Mouse (Mus musculus) right cerebral cortex, postnatal 10 days (tissue): ENCODE measurements around the gene Arhgap9.

Experiments used
- DNase-seq, 2 experiments: peaks; one replicate each; pipeline ENCODE4 v3.0.0; 2021; ENCODE audit warnings: low spot score in 2 of 2

Gene Arhgap9

DNA sequence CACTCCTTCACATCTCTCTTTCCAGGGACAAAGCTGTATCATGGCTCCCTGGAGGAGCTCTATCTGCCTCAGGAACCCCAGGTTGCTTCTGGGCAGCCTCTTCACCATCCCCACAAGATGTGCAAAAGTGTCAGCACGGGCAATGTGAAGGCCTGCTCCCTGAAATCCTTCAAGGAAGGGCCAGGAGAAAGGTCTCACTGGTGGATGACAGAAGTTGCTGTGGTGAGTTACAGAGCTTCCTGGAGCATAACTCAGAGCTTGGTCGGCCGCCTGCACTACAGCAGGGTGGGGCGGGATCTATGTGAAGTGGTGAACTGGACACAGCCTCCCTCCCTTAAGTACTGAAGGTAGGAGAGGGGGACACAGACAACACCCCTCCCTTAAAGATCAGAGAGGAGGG, 905 bp downstream of the Arhgap9 start:
- DNase-seq, result no peak

DNA sequence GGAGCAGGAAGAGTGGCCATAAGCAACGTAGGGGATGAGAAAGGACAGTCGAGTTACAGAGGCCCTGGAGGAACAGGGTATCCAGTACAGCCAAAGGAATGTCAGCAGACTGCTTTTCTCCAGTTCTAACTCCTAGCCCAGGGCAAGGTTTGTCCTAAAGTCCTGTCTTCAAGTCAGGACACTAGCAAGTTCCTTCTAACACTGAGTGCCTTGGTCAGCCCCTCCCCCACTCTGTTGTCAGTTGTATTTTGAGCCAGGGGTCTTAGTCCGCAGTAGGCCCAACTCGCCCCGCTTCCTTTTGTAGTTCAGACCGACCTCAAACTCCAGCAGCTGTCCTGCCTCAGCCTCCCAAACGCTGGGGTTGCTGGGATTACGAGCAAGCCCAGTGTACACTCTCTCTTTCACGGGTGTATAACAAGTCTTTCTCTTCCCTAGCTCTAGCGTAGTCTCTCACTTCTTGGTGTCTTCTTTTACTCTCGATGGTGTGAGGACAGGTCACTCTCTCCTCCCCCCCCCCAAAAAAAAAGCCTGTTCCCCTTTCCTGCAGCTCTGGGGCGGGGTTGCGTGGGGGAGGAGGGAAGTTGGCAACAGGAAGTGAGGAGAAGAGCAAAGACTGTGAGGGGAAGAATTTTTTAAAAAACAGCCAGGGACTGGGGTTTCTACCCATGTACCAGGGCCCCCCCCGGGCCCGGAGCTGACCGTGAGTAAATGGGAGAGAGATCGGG, 1.5 kb downstream of the Arhgap9 start:
- DNase-seq, result no peak

DNA sequence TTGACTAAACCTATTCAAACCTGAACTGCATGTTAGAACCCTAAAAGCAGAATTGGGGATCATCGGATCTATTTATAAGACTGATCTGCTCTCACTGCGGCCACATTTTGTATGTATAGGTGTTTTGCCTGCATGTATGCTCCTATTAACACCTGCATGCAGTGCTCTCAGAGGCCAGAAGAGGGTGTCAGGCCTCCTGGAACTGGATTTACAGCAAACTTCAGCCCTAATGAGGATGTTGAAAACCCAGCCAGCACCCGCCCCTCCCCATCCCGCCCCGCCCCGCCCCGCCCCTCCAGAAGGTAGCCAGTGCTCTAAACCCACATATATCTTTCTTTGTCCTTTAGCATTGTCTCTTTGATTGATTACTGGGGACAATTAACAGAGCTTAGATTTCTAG, 2.7 kb downstream of the Arhgap9 start:
- DNase-seq, result peak in 1 of 2 experiments; percentile 53

DNA sequence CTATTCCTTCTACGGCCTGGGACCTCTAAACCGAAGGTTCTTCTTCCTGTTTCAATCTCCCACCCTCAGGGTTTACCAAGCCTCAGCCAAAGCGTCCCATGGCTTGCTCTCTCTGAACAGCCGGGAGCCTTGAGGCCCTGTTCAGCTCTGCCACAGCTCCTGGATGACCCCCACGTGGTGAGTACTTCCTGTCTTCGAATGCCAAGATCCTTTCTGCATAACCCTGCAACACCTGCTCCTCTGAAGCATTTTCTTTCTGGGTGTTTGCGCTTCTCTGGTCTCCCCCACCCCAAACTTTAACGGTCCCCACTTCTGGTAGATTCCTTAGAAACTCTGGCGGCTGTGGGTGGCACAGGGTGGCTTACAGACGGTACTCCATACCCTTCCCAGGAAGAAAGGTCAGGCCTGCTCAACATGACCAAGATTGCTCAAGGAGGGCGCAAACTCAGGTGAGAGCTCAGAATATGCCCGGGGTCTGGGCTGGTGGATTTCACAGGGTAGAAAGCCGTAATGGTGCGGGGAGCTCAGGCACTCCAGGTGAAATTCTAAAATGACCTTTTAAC, 3.8 kb downstream of the Arhgap9 start:
- DNase-seq, result no peak

DNA sequence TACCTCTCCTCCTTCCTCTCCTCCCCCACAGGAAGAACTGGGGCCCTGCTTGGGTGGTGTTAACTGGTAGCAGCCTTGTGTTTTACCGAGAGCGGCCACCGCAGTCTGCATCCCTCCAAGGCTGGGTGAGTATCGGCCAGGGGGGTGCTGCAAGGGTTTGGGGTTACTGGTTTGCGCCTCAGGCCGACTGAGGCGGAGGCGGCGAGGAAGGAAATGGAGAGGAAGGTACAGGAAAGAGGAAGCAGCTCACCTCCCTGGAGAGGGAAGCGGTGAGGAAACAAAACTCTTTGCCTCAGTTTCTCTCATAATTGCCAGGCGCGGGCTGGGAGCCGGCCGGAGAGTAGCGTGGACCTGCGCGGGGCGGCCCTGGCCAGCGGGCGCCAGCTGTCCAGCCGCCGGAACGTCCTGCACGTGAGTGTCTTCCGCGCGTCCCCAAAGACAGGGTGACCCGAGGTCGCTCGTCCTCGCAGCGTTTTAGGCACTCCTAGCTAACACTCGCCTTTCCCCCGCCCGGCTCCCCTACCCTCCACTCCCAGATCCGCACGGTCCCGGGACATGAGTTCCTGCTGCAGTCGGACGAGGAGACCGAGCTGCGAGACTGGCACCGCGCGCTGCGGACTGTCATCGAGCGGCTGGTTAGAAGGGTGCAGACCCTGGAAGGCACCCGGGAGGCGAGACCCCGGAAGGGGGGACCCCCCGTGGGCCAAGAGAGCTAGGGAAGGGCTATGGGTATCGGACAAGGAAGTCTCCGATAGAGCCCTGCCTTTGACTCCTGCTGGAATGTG, 4.4 kb downstream of the Arhgap9 start:
- DNase-seq, result peak in 1 of 2 experiments; percentile 24

DNA sequence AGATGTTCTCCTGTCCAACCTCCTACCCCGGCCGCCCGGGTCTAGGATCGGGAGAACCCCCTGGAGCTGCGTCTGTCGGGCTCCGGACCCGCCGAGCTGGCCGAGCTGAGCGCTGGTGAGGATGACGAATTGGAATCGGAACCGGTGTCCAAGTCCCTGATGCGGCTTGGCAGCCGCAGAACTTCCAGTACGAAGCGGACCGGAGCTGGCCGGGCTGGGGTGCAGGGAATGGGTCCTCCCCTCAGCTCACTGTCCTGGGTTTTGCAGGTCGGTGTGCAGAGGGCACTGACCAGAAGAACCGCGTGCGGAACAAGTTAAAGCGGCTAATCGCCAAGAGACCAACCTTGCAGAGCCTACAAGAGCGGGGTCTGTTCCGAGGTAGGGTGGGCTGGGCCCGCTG, 5.1 kb downstream of the Arhgap9 start:
- no peak for DNase-seq

DNA sequence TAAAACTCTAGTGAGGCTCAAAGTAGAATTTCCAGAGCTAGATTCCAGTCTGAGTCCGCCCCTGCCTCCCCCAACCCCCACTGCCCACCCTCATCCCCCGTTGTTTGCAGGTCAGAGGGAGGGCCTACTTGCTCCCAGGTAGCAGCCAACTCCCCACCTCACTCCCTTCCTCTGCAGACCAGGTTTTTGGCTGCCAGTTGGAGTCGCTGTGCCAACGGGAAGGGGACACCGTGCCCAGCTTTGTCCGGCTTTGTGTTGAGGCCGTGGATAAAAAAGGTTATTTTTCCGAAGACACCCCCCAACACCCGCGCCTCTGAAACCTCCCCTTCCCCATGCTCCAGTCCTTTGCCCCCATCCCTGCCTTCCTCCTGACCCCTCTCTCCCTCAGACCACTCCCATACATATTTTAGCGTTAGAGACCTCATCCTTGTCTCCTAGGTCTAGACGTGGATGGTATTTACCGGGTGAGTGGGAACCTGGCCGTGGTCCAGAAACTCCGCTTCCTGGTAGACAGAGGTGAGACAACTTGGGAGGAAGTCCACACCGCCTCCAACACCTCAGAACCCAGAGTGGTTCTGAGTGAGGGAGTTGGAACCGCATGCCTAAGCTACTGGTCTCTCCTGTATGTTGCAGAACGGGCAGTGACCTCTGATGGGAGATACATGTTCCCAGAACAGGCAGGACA, 5.8 kb downstream of the Arhgap9 start:
- DNase-seq, result peak in 1 of 2 experiments; percentile 26

DNA sequence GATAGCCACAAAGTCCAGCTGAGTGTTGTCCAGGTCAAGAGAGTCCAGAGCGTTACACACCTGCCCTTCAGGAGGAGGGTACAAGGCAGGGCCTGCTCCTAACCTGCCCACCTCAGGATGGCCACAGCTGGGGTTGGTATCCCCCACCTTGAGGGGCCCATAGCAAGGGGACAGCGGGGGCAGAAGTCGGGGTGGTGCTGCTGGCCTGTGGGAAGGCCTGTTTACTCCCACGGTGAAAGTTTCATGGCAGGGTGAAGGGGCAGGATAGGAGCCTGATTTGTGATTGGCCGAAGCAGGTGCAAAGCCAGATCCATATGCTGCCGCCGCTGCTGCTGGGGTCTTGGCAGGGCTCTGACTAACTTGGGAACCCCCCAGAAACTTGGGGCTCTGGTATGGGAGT, 8.4 kb downstream of the Arhgap9 start:
- no peak for DNase-seq

DNA sequence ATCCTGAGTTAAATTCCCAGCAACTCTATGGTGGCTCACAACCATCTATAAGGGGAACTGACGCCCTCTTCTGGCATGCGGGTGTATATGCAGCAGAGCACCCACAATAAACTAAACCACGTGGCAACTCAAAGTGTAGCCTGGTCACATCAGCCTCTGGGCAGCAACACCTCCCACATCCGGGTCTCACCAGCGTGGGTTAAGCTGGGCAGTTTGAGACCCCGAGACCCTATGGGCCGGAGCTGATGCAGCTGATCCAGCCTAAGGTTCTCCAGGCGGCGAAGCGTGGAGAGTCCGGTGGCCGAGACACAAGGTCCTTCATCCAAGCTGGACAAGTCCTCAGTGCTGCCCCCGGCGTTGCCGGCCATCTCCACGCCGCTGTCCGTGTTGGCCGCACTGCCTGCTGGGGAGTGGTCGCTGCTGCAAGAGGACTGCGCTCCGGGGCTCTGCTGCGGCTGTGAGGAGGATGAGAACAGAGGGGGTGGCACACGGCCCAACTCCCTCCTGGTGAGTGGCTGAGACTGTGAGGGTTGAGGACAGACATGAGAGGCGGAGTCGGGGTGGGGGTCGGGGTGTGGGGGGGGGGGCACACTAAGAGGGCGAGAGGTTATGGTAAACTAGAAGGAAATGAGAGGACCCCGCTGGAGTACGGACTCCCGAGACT, 10.6 kb downstream of the Arhgap9 start:
- DNase-seq, result no peak

DNA sequence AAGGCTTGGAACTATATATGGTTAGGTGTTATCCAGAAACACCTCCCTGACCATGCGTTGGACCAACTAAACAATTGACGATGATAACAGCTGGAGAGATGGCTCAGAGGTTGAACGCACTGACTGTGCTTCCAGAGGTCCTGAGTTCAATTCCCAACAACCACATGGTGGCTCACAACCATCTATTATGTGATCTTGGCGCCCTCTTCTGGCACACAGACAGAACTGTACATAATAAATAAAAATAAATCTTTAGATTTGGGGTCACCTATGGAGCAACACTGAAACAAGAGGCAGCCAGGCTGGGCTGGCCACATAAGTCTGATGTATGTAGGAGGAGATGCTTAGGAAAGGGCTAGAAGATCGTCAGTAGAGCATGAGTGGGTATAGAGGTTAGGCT, 11.4 kb downstream of the Arhgap9 start:
- no peak for DNase-seq

DNA sequence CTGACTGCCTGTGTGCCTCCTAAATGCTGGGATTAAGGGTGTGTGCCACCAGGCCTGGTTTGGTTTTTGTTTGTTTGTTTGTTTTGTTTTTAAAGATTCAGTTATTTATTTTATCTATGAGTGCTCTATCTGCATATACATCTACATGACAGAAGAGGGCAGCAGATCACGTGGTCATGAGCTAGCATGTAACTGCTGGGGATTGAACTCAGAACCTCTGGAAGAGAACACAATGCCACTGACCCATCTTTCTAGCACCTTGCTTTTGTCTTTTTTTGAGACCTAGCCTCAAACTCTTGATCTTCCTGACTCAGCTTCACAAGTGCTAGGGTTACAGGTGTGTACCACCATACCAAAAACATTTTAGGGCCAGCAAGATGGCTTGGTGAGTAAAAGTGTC, 13.5 kb downstream of the Arhgap9 start:
- no peak for DNase-seq

DNA sequence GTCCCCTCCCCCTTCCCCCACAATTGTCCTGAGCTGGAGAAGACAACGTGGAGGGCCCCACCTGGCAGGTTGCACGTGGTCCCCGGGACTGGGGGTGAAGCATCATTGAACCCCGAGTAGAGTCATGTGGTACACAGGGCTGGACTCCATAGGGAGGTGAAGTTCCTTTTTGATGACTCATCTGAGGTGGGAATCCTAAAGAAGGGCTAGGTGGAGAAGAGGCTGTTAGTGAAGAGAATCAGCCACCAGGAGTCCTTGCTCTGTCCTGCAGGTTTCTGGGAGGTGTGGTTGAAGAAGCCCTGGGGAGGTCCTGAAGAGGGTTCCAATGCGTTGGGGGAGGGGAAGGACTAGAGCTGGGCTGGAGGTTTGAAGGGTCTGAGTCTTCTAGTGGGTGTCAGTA, 15.2 kb downstream of the Arhgap9 start:
- DNase-seq, result no peak

DNA sequence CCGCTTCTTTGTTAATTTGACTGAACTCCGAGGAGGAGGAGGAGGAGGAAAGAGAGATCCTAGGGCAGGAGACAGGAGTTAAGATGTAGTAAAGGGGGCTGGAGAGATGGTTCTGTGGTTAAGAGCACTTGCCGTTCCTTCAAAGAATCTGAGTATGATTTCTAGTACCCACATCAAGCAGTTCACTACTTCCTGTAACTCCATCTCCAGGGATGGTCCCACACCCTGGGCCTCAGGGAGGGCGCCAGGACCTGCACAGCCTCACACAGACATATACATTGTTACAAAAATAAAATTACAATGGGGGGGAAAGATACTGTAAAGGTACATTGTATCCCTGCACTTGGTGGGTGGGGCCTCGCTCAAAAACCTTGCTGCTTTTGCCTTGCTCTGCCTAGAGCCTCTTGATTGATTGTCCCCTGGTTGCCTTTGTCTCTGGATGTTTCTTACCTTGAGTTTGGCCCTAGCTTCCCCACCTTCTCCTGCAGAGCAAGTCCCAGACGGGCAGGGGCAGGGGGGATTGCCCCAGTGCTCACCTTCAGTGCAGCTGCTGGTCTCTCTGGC, 15.9 kb downstream of the Arhgap9 start:
- DNase-seq, result no peak

DNA sequence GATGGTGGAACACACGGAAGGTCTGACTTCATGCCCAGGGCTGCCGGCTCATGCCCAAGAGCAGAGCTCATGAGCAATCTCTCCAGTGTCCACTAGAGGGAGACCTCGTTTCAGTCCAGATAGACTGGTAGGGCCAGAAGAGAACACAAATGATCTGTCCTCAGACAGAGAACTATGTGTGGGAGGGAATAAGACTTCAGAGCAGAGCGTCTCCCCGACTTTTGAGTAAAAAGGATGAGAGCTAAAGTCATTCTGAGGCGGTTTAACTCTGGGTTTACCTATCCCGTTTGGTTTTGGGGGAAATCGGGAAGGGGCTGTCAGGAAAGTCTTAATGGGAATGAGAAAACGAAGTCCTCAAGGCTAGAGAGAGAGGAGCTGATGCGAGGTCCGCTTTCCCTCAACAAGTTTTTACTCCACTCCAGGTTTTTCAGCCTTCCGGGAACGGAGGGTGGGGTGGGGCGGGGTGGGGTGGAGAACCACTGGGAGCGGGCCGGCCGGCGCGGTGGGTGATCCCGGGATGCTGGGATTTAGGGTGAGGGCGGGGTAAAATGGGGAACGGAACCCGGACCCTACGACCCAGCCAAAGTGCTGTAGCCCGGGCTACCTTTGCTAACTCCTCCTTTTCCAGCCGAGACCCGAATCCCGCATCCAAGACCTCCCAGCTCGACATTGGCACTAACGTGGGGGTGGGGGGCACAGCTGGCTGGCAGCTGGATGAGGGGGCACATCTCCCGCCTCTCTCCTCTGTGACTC, 17.3 kb downstream of the Arhgap9 start:
- DNase-seq, result peak; percentile 91 to 92

DNA sequence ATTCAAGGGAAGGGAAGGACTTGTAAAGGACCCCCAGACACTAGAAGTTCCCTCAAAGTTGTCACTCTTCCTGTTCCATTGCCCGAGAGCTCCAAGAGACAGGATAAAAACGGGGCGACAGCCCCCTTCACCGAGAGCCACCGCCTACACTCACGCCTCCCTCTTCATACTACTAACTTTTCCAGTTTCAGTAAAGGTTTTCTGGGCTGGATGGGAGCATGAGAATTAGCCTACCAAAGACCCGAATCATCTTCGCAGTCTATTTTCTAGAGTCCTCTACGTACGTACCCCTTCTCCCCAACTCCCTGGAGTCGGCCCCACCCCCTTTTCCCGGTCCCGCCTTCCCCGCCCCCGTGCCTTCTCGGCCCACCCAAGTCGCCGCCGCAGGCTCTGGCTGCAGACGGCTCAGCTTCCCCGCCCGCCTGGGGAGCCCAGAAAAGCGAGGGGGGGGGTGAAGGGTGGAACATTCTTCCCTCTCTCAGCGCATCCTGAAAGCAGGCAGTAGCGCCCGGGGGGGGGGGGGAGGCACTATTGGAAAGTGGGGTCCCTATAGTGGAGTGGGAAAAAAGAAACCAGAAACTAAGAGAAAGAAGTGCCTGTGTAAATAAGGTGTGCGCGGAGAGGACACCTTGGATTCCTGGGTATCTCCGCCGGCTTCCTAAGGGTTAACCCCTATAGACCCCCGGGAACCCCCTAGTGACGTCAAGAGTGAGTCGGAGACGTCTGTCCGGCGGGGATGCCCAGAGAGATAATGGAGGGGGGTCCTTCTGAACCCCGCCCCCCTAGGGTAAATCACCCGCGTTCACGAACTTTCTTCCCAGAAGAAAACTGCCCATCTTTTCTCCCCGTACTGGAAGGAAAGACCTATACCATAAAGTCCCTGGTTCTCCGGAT, 18.2 kb downstream of the Arhgap9 start:
- no peak for DNase-seq

DNA sequence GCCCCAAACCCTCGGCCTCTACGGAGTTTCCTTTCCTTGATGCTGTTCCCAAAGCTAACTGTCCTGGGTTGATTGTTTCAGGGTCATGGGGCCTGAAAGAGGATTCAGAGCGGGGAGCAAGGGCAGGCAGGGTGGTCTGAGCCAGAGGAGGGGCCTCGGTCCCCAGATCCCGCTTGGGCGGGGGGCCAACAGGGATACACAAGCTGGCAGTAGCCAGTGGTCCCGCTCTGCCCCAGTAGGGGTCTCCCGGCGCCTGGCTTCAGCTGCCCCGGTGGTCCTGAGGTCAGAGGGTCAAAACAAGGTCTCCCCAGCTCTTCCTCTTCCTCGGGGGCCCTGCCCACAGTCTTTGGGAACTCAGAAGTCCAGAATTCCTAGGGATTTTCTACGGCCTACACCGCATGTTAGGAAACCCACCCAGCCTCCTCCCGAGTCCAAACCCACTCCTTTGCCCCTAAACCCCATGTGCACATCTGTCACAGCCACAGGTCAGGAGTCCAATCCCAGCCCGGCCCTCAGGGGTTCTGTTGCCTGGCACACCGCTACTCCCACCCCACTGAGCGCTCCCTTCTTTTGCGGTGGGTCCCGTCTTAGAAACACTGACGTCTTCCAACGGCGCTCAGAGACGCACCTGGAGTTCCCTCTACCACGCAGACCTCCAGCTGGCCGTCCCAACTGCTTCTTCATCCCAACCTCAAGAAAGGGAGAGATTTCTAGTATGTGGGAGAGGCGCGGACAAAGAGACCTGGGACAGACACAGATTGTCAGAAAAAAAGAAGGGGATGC, 19.0 kb downstream of the Arhgap9 start:
- no peak for DNase-seq

DNA sequence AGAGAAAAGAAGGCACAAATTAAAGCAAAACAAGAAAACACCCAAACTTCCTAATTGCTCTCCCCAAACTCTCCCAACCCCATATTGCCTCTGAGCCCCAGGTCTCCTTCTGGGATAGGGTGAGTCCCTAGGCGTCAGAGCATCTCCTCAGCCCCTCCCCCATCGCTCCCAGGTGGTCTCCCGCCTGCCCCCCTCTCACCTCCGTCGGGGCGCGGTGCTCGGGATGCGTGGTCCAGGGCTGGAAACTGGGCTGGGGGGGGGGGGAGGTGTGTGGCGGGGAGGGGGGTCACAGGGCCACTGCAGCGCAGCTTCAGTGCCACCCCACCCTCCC, 19.6 kb downstream of the Arhgap9 start:
- DNase-seq, result no peak

DNA sequence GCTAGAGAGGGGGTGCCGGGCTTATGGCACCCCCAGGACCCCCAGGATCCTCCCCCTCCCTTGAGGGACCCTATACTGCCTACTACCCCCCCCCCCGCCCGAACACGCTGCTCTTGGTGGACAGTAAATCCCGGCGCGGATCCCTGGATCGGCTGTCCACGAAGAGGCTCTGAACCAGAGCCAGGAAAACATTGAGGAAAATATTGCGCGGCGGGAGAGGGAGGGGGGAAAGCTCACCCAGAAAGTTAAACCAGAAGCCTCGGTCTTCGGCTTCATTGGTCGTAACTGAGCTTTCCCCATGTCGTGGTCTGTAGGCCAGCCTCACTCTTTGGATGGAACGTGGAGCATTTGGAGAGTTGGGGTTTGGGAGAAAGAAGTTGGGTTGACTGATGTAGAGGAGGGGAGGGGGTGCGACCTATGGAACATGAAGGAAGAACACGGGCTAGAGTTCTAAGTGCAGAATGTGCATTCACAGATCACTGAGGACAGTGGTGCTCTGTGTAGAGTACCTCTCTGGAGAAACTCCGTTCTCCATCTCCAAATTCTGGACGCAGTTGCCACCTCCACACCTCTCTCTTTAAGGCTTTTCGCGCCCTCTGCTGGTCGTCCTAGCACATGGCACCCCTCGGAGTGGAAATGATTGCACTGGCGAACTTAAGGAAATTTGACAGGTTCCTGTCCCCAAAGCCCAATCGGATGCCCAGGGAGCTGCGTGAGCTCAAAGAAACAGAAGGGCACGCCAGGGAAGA, 20.3 kb downstream of the Arhgap9 start, which contains the start of gene Gli1:
Gli1 (minus strand) TSS at position 84 of the 749 bp plus-strand sequence.
- DNase-seq, result peak; percentile 76 to 87
